Mouse (Mus musculus) small intestine, adult 2 months (tissue): ENCODE data around the gene Glt1d1. TPM values are rescaled to one million over a fixed set of nuclear protein-coding genes. Genes with fewer than 3 reads are reported as not detected.

Source experiments
- H3K27ac ChIP-seq: fragments of 200-500 bp; 2 replicates; pipeline ENCODE4 v1.5.1; 2012; ENCODE audit warnings: low read depth, low read length, control low read depth, inconsistent platforms; ENCODE audit not compliant: insufficient read depth
- H3K27me3 ChIP-seq: fragments of 200-500 bp; 2 replicates; pipeline ENCODE4 v1.6.1; 2012; ENCODE audit warnings: mild to moderate bottlenecking, moderate library complexity, low read length, inconsistent platforms; ENCODE audit not compliant: control insufficient read depth, insufficient read depth
- H3K36me3 ChIP-seq: fragments of 200-500 bp; 2 replicates; pipeline ENCODE4 v1.6.1; 2012; ENCODE audit warnings: mild to moderate bottlenecking, low read length, control low read depth, inconsistent platforms; ENCODE audit not compliant: control insufficient read depth, insufficient read depth
- H3K4me1 ChIP-seq: fragments of 200-500 bp; 2 replicates; pipeline ENCODE4 v1.6.1; 2012; ENCODE audit warnings: low read length, inconsistent platforms, mixed read lengths; ENCODE audit not compliant: control insufficient read depth, insufficient read depth, insufficient read length
- H3K4me3 ChIP-seq: fragments of 200-500 bp; 2 replicates; pipeline ENCODE4 v1.5.1; 2012; ENCODE audit warnings: low read depth, mild to moderate bottlenecking, control low read depth, inconsistent platforms, low read length, moderate library complexity
- CTCF ChIP-seq: fragments of 200-500 bp; IDR thresholded peaks from 2 replicates; pipeline ENCODE4 v1.5.1; 2012; ENCODE audit warnings: low read depth, mild to moderate bottlenecking, control low read depth, inconsistent platforms, low read length, moderate library complexity, mixed read lengths; ENCODE audit not compliant: insufficient replicate concordance, insufficient read length; ENCODE audit errors: extremely low read depth
- POLR2A ChIP-seq: fragments of 200-500 bp; IDR thresholded peaks from 2 replicates; pipeline ENCODE4 v1.6.1; 2012; ENCODE audit warnings: low read depth, mild to moderate bottlenecking, control low read depth, inconsistent platforms, low read length, moderate library complexity
- WGBS: fragments of 180-500 bp; shearing (Covaris S2); methylation state at CpG from one replicate; pipeline ENCODE4 v1.1.7; 2018; 5-methylcytosine and 5-hydroxymethylcytosine counted together
- polyA plus RNA-seq: library from polyadenylated mRNA; depleted of rRNA; stranded (reverse); fragments of >200 nt; gene quantifications from 2 replicates; pipeline ENCODE4 v1.2.3, GENCODE M21; 2012

Glt1d1 gene
- polyA plus RNA-seq, 1 experiment = 0.65 TPM

GRCm38 (mm10) chr5:127673913-127674312, 41.9 kb downstream of the Glt1d1 start:
- no peak overlapping the region for H3K27ac ChIP-seq
- H3K27me3 ChIP-seq = no peaks in the 10 kb centered on the region
- H3K36me3 ChIP-seq = no peaks in the 10 kb centered on the region
- H3K4me1 ChIP-seq = no peaks in the 10 kb centered on the region
- WGBS = 90% methylated on average over 8 of the region's 8 CpGs
- no peak for TF ChIP-seq CTCF
- no peak for TF ChIP-seq POLR2A
- H3K4me3 ChIP-seq = no peak overlapping the region

- H3K27ac ChIP-seq = no peak overlapping the region
- H3K4me1 ChIP-seq = no peaks in the 10 kb centered on the region
- no peaks in the 10 kb centered on the region for H3K36me3 ChIP-seq
- TF ChIP-seq POLR2A (no peak), CTCF (no peak)
- H3K27me3 ChIP-seq = no peaks in the 10 kb centered on the region
- H3K4me3 ChIP-seq = no peak overlapping the region
- WGBS = 94% methylated on average over 2 of the region's 2 CpGs
Observed at GRCm38 (mm10) chr5:127677561-127677960, 45.5 kb downstream of the Glt1d1 start.

GRCm38 (mm10) chr5:127678501-127678900, 46.4 kb downstream of the Glt1d1 start:
- Histone ChIP-seq H3K4me3 (no peak overlapping the region), H3K4me1 (no peaks in the 10 kb centered on the region), H3K36me3 (no peaks in the 10 kb centered on the region), H3K27me3 (no peaks in the 10 kb centered on the region), H3K27ac (no peak overlapping the region)
- 95% methylated on average over 5 of the region's 5 CpGs for WGBS
- no peak for TF ChIP-seq CTCF
- TF ChIP-seq POLR2A = no peak

GRCm38 (mm10) chr5:127688568-127689170, 56.6 kb downstream of the Glt1d1 start:
- Histone ChIP-seq H3K4me1 (no peaks in the 10 kb centered on the region), H3K4me3 (no peak overlapping the region), H3K27ac (no peak overlapping the region), H3K27me3 (no peaks in the 10 kb centered on the region), H3K36me3 (no peaks in the 10 kb centered on the region)
- WGBS = 70% methylated on average over 9 of the region's 9 CpGs
- TF ChIP-seq CTCF (no peak), POLR2A (no peak)

GRCm38 (mm10) chr5:127691085-127691484, 59.0 kb downstream of the Glt1d1 start:
- no peaks in the 10 kb centered on the region for H3K27me3 ChIP-seq

GRCm38 (mm10) chr5:127691581-127691980, 59.5 kb downstream of the Glt1d1 start:
- Histone ChIP-seq H3K27ac (no peak overlapping the region), H3K4me1 (no peaks in the 10 kb centered on the region), H3K27me3 (no peaks in the 10 kb centered on the region), H3K36me3 (no peaks in the 10 kb centered on the region), H3K4me3 (no peak overlapping the region)
- WGBS = 70% methylated on average over 21 of the region's 21 CpGs
- no peak for TF ChIP-seq POLR2A
- no peak for TF ChIP-seq CTCF

More at GRCm38 (mm10) chr5:127691085-127691484, 59.0 kb downstream of the Glt1d1 start:
- WGBS = 88% methylated on average over 10 of the region's 10 CpGs
- no peak overlapping the region for H3K27ac ChIP-seq
- TF ChIP-seq CTCF = no peak
- no peak for TF ChIP-seq POLR2A
- H3K4me1 ChIP-seq = no peaks in the 10 kb centered on the region
- H3K36me3 ChIP-seq = no peaks in the 10 kb centered on the region
- no peak overlapping the region for H3K4me3 ChIP-seq

GRCm38 (mm10) chr5:127695898-127696297, 63.8 kb downstream of the Glt1d1 start:
- Histone ChIP-seq H3K27me3 (no peaks in the 10 kb centered on the region), H3K27ac (no peak overlapping the region), H3K4me3 (no peak overlapping the region), H3K36me3 (no peaks in the 10 kb centered on the region), H3K4me1 (no peaks in the 10 kb centered on the region)
- 70% methylated on average over 4 of the region's 4 CpGs for WGBS
- no peak for TF ChIP-seq POLR2A
- no peak for TF ChIP-seq CTCF
